Mouse (Mus musculus): ENCODE data around the gene Mad1l1.

Gene Mad1l1

DNA sequence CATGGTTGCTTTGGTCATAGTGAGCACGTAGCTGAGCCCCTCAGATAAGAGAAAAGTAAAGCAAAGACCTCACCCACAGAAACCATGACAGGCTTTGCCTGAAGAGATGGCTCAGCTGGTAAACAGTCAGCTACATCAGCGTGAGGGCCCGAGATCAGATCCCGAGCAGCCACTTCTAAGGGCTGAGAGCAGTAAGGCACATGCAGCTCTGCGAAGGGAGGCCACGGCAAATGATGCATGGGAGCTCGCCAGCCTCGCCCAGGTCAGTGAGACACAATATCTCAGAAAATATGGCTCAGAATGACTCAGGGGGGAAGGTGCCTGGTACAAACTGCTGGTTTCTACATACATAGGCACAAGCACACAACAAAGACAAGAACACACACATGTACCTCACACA, 143.8 kb downstream of the Mad1l1 start:
- DNase-seq (ENCODE audit: low spot score) = no peak

- DNase-seq (ENCODE audit: low spot score) = no peak
These were observed 145.0 kb downstream of the Mad1l1 start for GRCm38 (mm10) chr5:140176370-140176769.

DNA sequence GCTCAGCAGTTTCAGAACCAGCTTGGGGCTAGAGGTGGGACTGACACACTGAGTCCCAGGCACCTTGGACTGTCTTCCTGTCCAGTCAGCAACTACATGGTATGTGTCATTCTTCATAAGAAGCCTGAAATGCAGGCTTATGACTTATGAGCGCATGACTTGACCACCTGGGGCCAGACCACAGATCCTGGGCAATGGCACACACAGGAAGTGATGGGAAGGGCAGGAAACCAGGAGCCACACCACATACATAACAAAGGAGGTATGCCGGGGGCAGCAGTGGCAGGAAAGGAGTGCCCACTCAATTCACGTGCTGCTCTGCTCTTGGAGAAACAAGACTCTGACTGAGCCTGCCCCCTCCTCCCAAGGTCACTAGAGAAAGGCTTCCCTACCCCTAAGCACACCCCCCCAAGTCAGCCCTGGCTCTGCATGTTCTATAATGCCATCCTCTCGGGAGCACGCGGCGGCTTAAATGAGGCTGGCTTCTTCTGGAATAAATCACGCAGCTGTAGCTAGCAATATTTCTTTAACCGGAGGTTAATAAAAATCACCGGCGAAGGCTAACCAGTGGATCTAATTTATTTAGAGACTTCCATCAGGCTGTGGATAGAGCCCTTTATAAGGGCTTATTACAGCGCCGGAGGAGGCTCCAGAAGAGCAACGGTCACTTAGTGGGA, 146.4 kb downstream of the Mad1l1 start:
- no peak for DNase-seq (ENCODE audit: low spot score)

GRCm38 (mm10) chr5:140174066-140174465, 147.3 kb downstream of the Mad1l1 start:
- DNase-seq (ENCODE audit: low spot score) = no peak

DNA sequence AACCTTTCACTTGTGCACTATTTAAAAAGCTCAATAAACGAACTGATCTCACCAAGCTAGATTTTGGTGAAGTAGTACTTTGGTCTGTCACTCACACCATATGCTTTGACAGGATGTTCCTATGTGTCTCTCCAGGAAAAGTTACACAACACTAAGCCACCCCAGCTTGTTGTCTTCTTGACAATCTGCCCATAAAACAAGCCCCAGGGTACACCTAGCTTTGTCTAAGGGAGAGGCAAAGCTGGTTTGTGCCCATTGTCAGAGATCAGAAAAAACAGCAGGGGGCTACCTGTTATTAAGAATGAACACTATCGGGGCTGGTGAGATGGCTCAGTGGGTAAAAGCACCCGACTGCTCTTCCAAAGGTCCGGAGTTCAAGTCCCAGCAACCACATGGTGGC, 148.2 kb downstream of the Mad1l1 start:
- DNase-seq (ENCODE audit: low spot score) = no peak

DNA sequence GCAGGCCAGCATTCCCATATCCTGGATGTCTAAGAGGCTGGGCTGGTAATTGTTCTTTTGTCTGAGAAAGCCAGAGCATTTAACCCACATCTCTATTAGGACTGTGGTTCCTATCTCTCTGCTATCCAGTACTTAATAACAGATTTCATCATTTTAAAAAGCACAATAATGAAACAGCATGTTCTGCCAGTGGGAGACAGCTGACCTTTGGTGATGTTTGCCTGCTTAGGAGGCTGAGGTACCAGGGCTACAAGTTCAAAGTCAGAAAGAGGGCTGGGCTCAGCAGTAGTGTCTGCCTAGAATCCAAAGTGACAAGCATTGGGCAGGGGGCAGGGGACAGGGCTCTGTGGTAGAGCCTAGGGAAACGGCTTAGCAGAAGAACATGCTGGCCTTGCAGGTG, 149.6 kb downstream of the Mad1l1 start:
- DNase-seq (ENCODE audit: low spot score) = no peak

GRCm38 (mm10) chr5:140167531-140167930, 153.8 kb downstream of the Mad1l1 start:
- no peak for DNase-seq (ENCODE audit: low spot score)

DNA sequence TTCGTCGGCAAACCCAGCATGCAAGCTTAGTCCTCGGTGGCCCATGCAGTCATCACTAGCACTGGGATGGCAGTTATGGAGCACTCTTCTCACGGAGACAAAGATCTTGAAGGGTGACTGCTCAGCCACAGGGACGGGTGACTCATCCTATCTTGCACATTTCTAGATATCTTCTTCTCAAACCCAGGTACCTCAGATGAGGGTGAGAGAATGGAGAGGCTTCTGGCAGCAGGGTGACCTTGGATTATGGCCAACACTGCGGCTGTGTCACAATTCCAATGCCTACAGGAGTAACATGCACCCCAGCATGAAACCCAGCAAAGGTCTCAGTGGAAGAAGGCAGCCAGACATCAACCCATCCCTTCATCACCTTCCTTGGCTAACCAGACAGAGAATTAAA, 154.3 kb downstream of the Mad1l1 start:
- DNase-seq (ENCODE audit: low spot score) = no peak

GRCm38 (mm10) chr5:140163947-140164346, 157.4 kb downstream of the Mad1l1 start:
- no peak for DNase-seq (ENCODE audit: low spot score)

- DNase-seq (ENCODE audit: low spot score) = no peak
These were observed 159.1 kb downstream of the Mad1l1 start for GRCm38 (mm10) chr5:140162071-140162845.

DNA sequence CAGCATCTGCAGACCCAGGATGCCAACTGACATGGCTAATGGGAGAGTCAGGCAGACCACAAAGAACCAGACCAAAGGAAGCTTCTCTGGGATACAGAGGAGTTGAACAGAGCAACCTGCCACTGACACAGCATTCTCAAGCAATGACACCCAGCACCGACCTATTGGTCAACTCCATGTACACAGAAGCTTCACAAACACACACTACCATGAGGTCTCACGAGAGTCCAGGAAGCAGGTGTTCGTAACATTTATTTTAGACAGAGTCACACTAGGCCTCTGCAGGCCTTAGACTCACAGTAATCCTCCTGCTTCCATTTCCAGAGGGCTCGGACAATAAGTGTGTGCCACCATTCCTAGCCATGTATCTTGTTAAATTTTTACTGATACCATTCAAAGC, 162.3 kb downstream of the Mad1l1 start:
- DNase-seq (ENCODE audit: low spot score) = no peak

- no peak for DNase-seq (ENCODE audit: low spot score)
These were observed 163.3 kb downstream of the Mad1l1 start for GRCm38 (mm10) chr5:140157886-140158627.

DNA sequence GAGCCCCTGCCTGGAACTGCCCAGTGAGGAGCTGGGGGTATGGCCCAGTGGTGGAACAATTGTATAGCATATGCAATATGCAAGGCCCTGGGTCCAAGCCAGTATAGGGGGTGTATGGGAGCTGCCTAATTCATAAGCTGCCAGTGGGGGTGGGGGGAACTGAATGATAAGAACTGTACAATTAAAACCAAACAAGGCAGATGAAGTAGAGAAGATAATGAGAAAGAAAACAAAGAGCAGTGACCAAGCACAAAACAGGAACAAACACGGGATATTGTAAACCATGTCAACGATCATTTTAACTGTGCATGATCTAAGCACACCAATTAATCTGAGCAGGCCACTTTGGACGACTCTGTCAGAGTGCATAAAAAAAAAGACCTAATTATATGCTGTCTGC, 167.2 kb downstream of the Mad1l1 start:
- DNase-seq (ENCODE audit: low spot score) = no peak

GRCm38 (mm10) chr5:140151871-140152270, 169.5 kb downstream of the Mad1l1 start:
- DNase-seq (ENCODE audit: low spot score) = peak; percentile 47

- no peak for DNase-seq (ENCODE audit: low spot score)
These were observed 170.2 kb downstream of the Mad1l1 start for GRCm38 (mm10) chr5:140151180-140151579.

DNA sequence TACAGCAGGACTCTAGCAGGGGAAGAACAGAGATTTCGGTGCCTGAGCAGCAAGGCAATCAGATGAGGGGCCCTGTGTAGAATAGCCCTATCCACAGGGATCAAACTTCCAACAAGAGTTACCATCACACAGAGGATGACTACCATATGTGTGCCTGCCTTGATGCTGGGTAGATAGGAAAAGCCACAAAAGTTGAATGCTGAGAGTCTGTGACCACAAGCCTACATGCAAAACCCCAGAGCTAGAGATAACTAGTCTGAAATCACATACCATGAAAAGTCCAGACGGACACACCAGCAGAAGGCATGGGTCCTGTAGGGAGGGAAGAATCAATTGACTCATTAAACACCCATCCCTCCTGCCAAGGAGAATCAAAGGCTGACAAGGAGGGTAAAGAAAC, 170.7 kb downstream of the Mad1l1 start:
- DNase-seq (ENCODE audit: low spot score) = no peak

GRCm38 (mm10) chr5:140150136-140150535, 171.2 kb downstream of the Mad1l1 start:
- DNase-seq (ENCODE audit: low spot score) = no peak

DNA sequence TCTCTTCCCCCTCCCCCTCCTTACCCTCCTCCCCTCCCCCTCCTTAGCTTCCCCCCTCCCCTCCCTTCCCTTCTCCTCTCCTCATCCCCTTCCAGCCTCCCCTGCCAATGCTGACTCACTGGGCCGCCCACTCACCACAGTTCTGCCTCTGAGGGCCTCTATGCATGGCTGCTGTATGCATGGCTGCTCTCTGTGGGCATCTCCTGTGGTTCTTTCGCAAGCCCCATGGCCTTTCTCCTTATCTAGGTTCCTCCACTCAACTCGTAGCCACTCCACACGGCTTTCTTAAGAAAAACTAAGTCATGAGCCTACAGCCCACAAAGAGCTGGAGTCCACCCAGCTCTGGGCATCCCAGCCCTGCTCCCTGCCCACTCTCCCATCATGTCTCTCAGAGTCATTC, 172.1 kb downstream of the Mad1l1 start:
- no peak for DNase-seq (ENCODE audit: low spot score)

DNA sequence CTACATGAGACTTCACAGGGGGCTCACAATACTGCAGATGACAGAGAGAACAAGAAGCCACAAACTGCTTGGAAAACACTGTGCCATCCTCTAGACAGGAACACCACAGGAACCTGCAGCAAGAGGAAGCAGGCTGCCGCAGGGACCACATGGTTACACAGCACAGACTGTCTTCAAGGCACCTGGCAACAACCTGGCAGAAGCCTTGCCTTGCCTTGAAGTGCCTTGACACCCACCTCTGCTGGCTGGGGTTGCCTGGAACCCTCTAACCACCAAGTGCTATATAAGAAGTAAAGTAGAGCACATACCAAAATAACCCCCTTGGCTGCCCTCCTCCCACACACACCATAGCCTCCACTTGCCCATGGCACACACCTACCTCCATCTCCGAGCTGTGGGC, 177.8 kb downstream of the Mad1l1 start:
- no peak for DNase-seq (ENCODE audit: low spot score)

DNA sequence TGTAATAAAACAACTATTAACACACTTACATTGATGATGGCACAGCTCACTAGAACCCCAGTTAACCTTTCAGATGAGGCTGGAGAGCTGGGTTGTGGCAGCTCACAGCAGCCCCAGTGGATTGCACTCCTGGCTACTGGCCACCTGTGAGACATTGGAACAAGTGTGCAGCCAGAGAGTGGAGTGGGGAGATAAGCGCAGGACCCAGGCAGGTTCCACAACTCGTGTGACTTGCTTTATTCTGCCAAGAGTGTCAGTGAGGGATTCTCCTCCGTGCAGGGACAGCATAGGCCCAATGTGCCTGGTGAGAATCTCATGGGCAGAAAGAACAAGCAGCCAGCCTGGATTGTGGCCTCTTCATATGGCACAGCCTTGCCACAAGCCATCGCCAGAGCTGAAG, 180.0 kb downstream of the Mad1l1 start:
- no peak for DNase-seq (ENCODE audit: low spot score)

DNA sequence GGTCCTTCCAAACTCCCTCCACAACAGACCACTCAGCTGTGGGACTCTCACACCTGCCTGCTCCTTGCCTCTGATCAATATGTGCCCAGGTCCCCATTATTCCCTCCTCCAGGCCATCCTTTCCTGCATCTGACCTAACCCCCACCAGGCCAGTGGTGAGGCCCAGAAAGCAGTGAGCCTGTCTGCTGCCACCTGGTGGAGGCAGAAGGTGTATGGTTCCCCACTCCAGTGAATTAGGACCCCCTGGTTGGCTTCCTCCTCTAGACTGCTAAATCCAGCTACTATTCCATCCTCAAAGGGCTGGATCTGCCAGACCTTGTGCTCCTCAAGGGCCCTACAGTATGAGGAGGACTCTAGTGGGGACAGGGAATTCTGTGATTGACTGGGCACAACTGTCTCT, 181.1 kb downstream of the Mad1l1 start:
- peak; percentile 52 for DNase-seq (ENCODE audit: low spot score)

- DNase-seq (ENCODE audit: low spot score) = no peak
These were observed 185.4 kb downstream of the Mad1l1 start for GRCm38 (mm10) chr5:140135734-140136625.

All from layer of hippocampus, adult 11-12 months (tissue).